Mouse (Mus musculus): ENCODE results near the gene Prss45.
A peak's percentile ranks its signal among the peaks of the same experiment; 100 is the strongest.

The Prss45 gene

GRCm38 (mm10) chr9:110857781-110858472, 23.5 kb downstream of the Prss45 start, which contains the start of gene Prss50:
Gene Prss50 (plus strand): TSS chr9:110857967.
- peak; percentile 49 for DNase-seq (ENCODE audit: low read depth)

- DNase-seq (ENCODE audit: low read depth) = no peak
These were observed 24.1 kb downstream of the Prss45 start for GRCm38 (mm10) chr9:110858523-110858922.

GRCm38 (mm10) chr9:110858967-110859596, 24.7 kb downstream of the Prss45 start:
- DNase-seq (ENCODE audit: low read depth) = peak; percentile 38

- DNase-seq (ENCODE audit: low read depth) = peak; percentile 47
These were observed 36.6 kb downstream of the Prss45 start for GRCm38 (mm10) chr9:110871030-110871429.

GRCm38 (mm10) chr9:110873681-110874659, 39.6 kb downstream of the Prss45 start:
- no peak for DNase-seq (ENCODE audit: low read depth)

- no peak for DNase-seq (ENCODE audit: low read depth)
These were observed 40.3 kb downstream of the Prss45 start for GRCm38 (mm10) chr9:110874660-110875191.

GRCm38 (mm10) chr9:110875288-110875695, 40.9 kb downstream of the Prss45 start:
- no peak for DNase-seq (ENCODE audit: low read depth)

GRCm38 (mm10) chr9:110877353-110877752, 43.0 kb downstream of the Prss45 start:
- DNase-seq (ENCODE audit: low read depth) = no peak

- DNase-seq (ENCODE audit: low read depth) = no peak
These were observed 43.5 kb downstream of the Prss45 start for GRCm38 (mm10) chr9:110877888-110878287.

- DNase-seq (ENCODE audit: low read depth) = no peak
These were observed 45.0 kb downstream of the Prss45 start, which contains the start of gene Als2cl for GRCm38 (mm10) chr9:110879191-110879920. Gene Als2cl (plus strand): TSS chr9:110879870.

GRCm38 (mm10) chr9:110879998-110880561, 45.7 kb downstream of the Prss45 start, which contains the start of gene Tmie:
Gene Tmie (minus strand): TSS chr9:110880113.
- no peak for DNase-seq (ENCODE audit: low read depth)

- DNase-seq (ENCODE audit: low read depth) = no peak
These were observed 46.4 kb downstream of the Prss45 start for GRCm38 (mm10) chr9:110880772-110881171.

- no peak for DNase-seq (ENCODE audit: low read depth)
These were observed 47.6 kb downstream of the Prss45 start for GRCm38 (mm10) chr9:110881953-110882352.

GRCm38 (mm10) chr9:110887388-110888303, 53.3 kb downstream of the Prss45 start:
- no peak for DNase-seq (ENCODE audit: low read depth)

- DNase-seq (ENCODE audit: low read depth) = no peak
These were observed 54.5 kb downstream of the Prss45 start for GRCm38 (mm10) chr9:110888935-110889334.

GRCm38 (mm10) chr9:110890026-110890783, 55.8 kb downstream of the Prss45 start:
- no peak for DNase-seq (ENCODE audit: low read depth)

Data from c-Kit-positive CD71-positive TER-119-negative erythroid progenitor cells, embryonic 14.5 days (primary cell).